Mouse (Mus musculus): ENCODE data around the gene St6gal1. TPM values are rescaled to one million over a fixed set of nuclear protein-coding genes. Genes with fewer than 3 reads are reported as not detected.

The St6gal1 gene
- polyA plus RNA-seq (2012; rRNA removed): 1.4 and 3.0 TPM in 2 replicates

DNA sequence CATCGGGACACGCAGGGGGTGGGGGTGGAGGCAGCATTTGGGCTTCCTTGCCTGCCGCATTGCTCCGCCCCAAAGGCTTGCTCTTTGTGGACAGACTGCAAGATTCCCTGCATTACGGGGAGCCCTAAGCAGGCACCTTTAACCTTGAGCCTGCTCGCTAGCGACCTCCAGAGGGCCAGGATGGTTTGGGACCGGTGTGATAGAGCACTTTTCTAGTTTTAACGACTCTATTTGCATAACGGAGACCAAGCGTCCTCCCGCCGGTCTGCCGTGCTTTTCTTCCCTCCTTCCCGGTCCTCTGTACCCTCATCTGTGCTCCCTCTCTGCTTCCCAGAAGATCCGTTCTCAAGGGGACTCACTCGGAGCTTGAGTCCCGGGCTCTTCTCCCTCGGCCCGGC is at the start of gene St6gal1:
Gene St6gal1 (plus strand): TSS at position 70 of the 398 bp plus-strand sequence.

Other genes with a start within 250 kb of the St6gal1 start
- gene Kng2, start 195.3 kb upstream of the St6gal1 start, polyA plus RNA-seq (2012; rRNA removed): 0.04 TPM in 1 of 2 replicates, not detected in the other
- gene Kng1, start 166.9 kb upstream of the St6gal1 start, polyA plus RNA-seq (2012; rRNA removed): not detected in 2 replicates
- gene Eif4a2, start 117.3 kb upstream of the St6gal1 start, polyA plus RNA-seq (2012; rRNA removed): 7.3 and 11.4 TPM in 2 replicates
- gene Rfc4, start 97.0 kb upstream of the St6gal1 start, polyA plus RNA-seq (2012; rRNA removed): not detected in 2 replicates
- gene Adipoq, start 78.2 kb upstream of the St6gal1 start, polyA plus RNA-seq (2012; rRNA removed): 5.9 and 6.5 TPM in 2 replicates
- 0.03 and 0.11 TPM in 2 replicates for gene Rtp1, start 204.4 kb downstream of the St6gal1 start, polyA plus RNA-seq (2012; rRNA removed)

Data from stomach, adult 2 months (tissue).